Mouse (Mus musculus): ENCODE results near the gene Ankrd13b. TPM values are rescaled to one million over a fixed set of nuclear protein-coding genes. Genes with fewer than 3 reads are reported as not detected.

The Ankrd13b gene
- total and polyA plus RNA-seq, 3 experiments, result 22.6 to 54.0 TPM; not detected in 1

GRCm38 (mm10) chr11:77508068-77509021 is 18.9 kb upstream of the Ankrd13b start:
- H3K79me2 ChIP-seq (ENCODE audit: control insufficient read depth, insufficient read depth, low read length, poor library complexity), result peaks cover under 1% of the 10 kb centered on the region; the same call in 1 of the 2 replicates
- H3K27me3 ChIP-seq (ENCODE audit: control insufficient read depth in 1 of 2, insufficient read depth in 2 of 2, low read length in 2 of 2), result no peaks in the 10 kb centered on the region
- H3K4me1 ChIP-seq (ENCODE audit: control insufficient read depth in 1 of 2, insufficient read depth in 2 of 2, low read length in 2 of 2), result peaks cover 2 to 10% of the 10 kb centered on the region in 2 experiments; a peak in 3 of 4 replicates
- no peak overlapping the region for H3K27ac ChIP-seq (ENCODE audit: control insufficient read depth, low read depth, low read length)
- peak; percentile 88 for DNase-seq (ENCODE audit: low read depth, low spot score)
- H3K9me3 ChIP-seq (replicated peaks; ENCODE audit: insufficient read depth, low read length), result no peaks in the 10 kb centered on the region
- peak overlapping the region in 1 of 2 experiments; percentile 25; a peak in 2 of 4 replicates for H3K4me3 ChIP-seq (ENCODE audit: control insufficient read depth in 1 of 2, insufficient read depth in 1 of 2, low read depth in 2 of 2, low read length in 2 of 2)
- H3K36me3 ChIP-seq (ENCODE audit: control insufficient read depth in 1 of 2, insufficient read depth in 2 of 2, low read length in 2 of 2), result peaks cover 0 to 4% of the 10 kb centered on the region in 2 experiments; a peak in 2 of 4 replicates
- H3K9ac ChIP-seq (ENCODE audit: control insufficient read depth, low read depth, low read length, poor library complexity, severe bottlenecking), result peak overlapping the region; percentile 17
- TF ChIP-seq CTCF (IDR thresholded peaks at IDR 0.05 in 2 of 3, conservative IDR thresholded peaks at IDR 0.05 in 1 of 3; ENCODE audit: control insufficient read depth in 1 of 3, insufficient read depth in 1 of 3, low read depth in 2 of 3, low read length in 3 of 3, poor library complexity in 1 of 3, severe bottlenecking in 1 of 3) (peak; percentile 90 to 99 (median 97)), MYC (IDR thresholded peaks at IDR 0.05; ENCODE audit: low read depth, low read length) (peak; percentile 99), TBP (IDR thresholded peaks at IDR 0.05; ENCODE audit: low read depth, low read length) (no peak), GABPA (IDR thresholded peaks at IDR 0.05; ENCODE audit: low read depth, low read length) (no peak), GATA1 (IDR thresholded peaks at IDR 0.05; ENCODE audit: low read depth, low read length) (no peak), HCFC1 (IDR thresholded peaks at IDR 0.05; ENCODE audit: low read depth, low read length) (peak; percentile 65; the same call in 1 of the 2 replicates), POLR2AphosphoS5 (IDR thresholded peaks at IDR 0.05; ENCODE audit: borderline replicate concordance, low read depth, low read length) (no peak), KAT2A (conservative IDR thresholded peaks at IDR 0.05; ENCODE audit: low read depth, low read length) (no peak), USF1 (IDR thresholded peaks at IDR 0.05; ENCODE audit: low read depth, low read length) (peak; percentile 94), ZMIZ1 (IDR thresholded peaks at IDR 0.05; ENCODE audit: low read depth, low read length) (peak; percentile 80), ZNF384 (IDR thresholded peaks at IDR 0.05; ENCODE audit: low read depth, low read length) (no peak), RCOR1 (IDR thresholded peaks at IDR 0.05; ENCODE audit: low read depth, low read length) (peak; percentile 11; the same call in 1 of the 2 replicates), MAFK (IDR thresholded peaks at IDR 0.05; ENCODE audit: borderline replicate concordance, low read depth, low read length) (no peak), SMC3 (IDR thresholded peaks at IDR 0.05; ENCODE audit: low read depth, low read length) (peak; percentile 97), USF2 (IDR thresholded peaks at IDR 0.05; ENCODE audit: borderline replicate concordance in 1 of 2, insufficient read depth in 1 of 2, low read depth in 1 of 2, low read length in 2 of 2) (peak in 1 of 2 experiments; percentile 59; a peak in 2 of 4 replicates), MEF2A (IDR thresholded peaks at IDR 0.05; ENCODE audit: extremely low read depth, insufficient replicate concordance, low read depth, low read length, poor library complexity, severe bottlenecking) (no peak), MYB (IDR thresholded peaks at IDR 0.05; ENCODE audit: low read depth, low read length) (no peak), EP300 (IDR thresholded peaks at IDR 0.05; ENCODE audit: low read depth in 1 of 2, low read length in 2 of 2) (no peak), CHD2 (IDR thresholded peaks at IDR 0.05; ENCODE audit: low read length) (no peak), POLR2AphosphoS2 (IDR thresholded peaks at IDR 0.05; ENCODE audit: low read length) (peak; percentile 89), SIN3A (IDR thresholded peaks at IDR 0.05; ENCODE audit: low read length) (peak; percentile 99), ZKSCAN1 (IDR thresholded peaks at IDR 0.05; ENCODE audit: low read depth, low read length) (peak; percentile 6; the same call in 1 of the 2 replicates), TAL1 (IDR thresholded peaks at IDR 0.05; ENCODE audit: low read length) (no peak), NELFE (IDR thresholded peaks at IDR 0.05; ENCODE audit: low read depth, low read length) (no peak), POLR2A (IDR thresholded peaks at IDR 0.05; ENCODE audit: control insufficient read depth in 1 of 2, insufficient read depth in 1 of 2, low read depth in 1 of 2, low read length in 2 of 2, poor library complexity in 1 of 2) (peak in 1 of 2 experiments; percentile 31; a peak in 1 of 4 replicates), ZC3H11A (IDR thresholded peaks at IDR 0.05; ENCODE audit: low read depth, low read length) (peak; percentile 78), JUND (IDR thresholded peaks at IDR 0.05; ENCODE audit: low read depth, low read length) (no peak), MXI1 (IDR thresholded peaks at IDR 0.05; ENCODE audit: low read depth, low read length) (peak; percentile 100), CHD1 (IDR thresholded peaks at IDR 0.05; ENCODE audit: low read depth, low read length) (no peak), UBTF (IDR thresholded peaks at IDR 0.05; ENCODE audit: borderline replicate concordance, insufficient read depth, low read depth, low read length) (no peak), MAZ (IDR thresholded peaks at IDR 0.05; ENCODE audit: low read depth, low read length) (peak; percentile 84; the same call in 1 of the 2 replicates), BHLHE40 (IDR thresholded peaks at IDR 0.05; ENCODE audit: borderline replicate concordance, low read depth, low read length) (peak; percentile 60), RAD21 (IDR thresholded peaks at IDR 0.05; ENCODE audit: low read depth, low read length) (peak; percentile 65), NRF1 (IDR thresholded peaks at IDR 0.05; ENCODE audit: insufficient read depth, low read depth, low read length, poor library complexity, severe bottlenecking) (no peak)
